Mouse (Mus musculus) thymus, postnatal 0 days (tissue): ENCODE results near the gene Olfr286. TPM values are rescaled to one million over a fixed set of nuclear protein-coding genes. Genes with fewer than 3 reads are reported as not detected.

ENCODE experiments used
- polyA plus RNA-seq: library from polyadenylated mRNA; unstranded; fragments of >200 nt; fragmentation: Nextera tagmentation; extraction: Ambion mirVana; gene quantifications from 2 replicates; pipeline ENCODE4 v1.2.1, GENCODE M21; 2015

Olfr286 gene
- polyA plus RNA-seq, 1 experiment from 2014 or later, result not detected

Other genes with a start within 250 kb of the Olfr286 start
- 0.28 and 0.36 TPM in 2 replicates for gene Col2a1, start 229.8 kb downstream of the Olfr286 start, polyA plus RNA-seq
- 13.7 and 16.2 TPM in 2 replicates for gene Pfkm, start 141.9 kb downstream of the Olfr286 start, polyA plus RNA-seq
- gene Senp1, start 140.7 kb downstream of the Olfr286 start, polyA plus RNA-seq, result 31.5 and 35.9 TPM in 2 replicates
- gene Asb8, start 68.8 kb downstream of the Olfr286 start, polyA plus RNA-seq, result 43.2 and 43.6 TPM in 2 replicates
- 0.25 and 0.30 TPM in 2 replicates for gene Ccdc184, start 67.3 kb downstream of the Olfr286 start, polyA plus RNA-seq
- gene Olfr288, start 38.9 kb downstream of the Olfr286 start, polyA plus RNA-seq, result not detected in 2 replicates
- not detected in 2 replicates for gene Gm44579, start 13.5 kb downstream of the Olfr286 start, polyA plus RNA-seq
- gene Olfr287, start 13.4 kb downstream of the Olfr286 start, polyA plus RNA-seq, result not detected in 2 replicates
- gene H1fnt, start 22.8 kb upstream of the Olfr286 start, polyA plus RNA-seq, result not detected in 2 replicates
- gene Zfp641, start 61.7 kb upstream of the Olfr286 start, polyA plus RNA-seq, result 0.40 and 0.46 TPM in 2 replicates
- not detected in 2 replicates for gene Olfr285, start 82.9 kb upstream of the Olfr286 start, polyA plus RNA-seq
- gene Olfr284, start 106.5 kb upstream of the Olfr286 start, polyA plus RNA-seq, result not detected in 2 replicates
- not detected in 2 replicates for gene Olfr283, start 146.5 kb upstream of the Olfr286 start, polyA plus RNA-seq
- gene Olfr282, start 196.8 kb upstream of the Olfr286 start, polyA plus RNA-seq, result not detected in 2 replicates
- gene Olfr281, start 218.1 kb upstream of the Olfr286 start, polyA plus RNA-seq, result not detected in 2 replicates
- gene OR5BS1P, start 235.4 kb upstream of the Olfr286 start, polyA plus RNA-seq, result 0.03 TPM in 1 of 2 replicates, not detected in the other
- gene Lalba, start 248.3 kb upstream of the Olfr286 start, polyA plus RNA-seq, result 0.18 TPM in 1 of 2 replicates, not detected in the other